Mouse (Mus musculus) monocyte, adult 5-6 weeks (primary cell): ENCODE data around the gene Eya4. TPM values are rescaled to one million over a fixed set of nuclear protein-coding genes. Genes with fewer than 3 reads are reported as not detected.

Source experiments
- ATAC-seq: fragments of 153-309, 156-312 bp; replicated peaks from 2 replicates; pipeline ENCODE4 v1.8.0; 2017; ENCODE audit warnings: mild to moderate bottlenecking; ENCODE audit not compliant: low TSS enrichment, insufficient number of reproducible peaks, severe bottlenecking, poor library complexity, low FRiP score
- total RNA-seq: library from RNA; stranded (forward); fragments of 200-1000, 200-491, 200-594 nt; gene quantifications from 3 replicates; pipeline ENCODE4 v1.2.3, GENCODE M21; 2017

The Eya4 gene
- total RNA-seq, 1 experiment from 2014 or later, result not detected

GRCm38 (mm10) chr10:23176666-23177346 is 173.8 kb downstream of the Eya4 start:
- no peak for ATAC-seq

GRCm38 (mm10) chr10:23171541-23171940 is 179.0 kb downstream of the Eya4 start:
- ATAC-seq, result no peak

- ATAC-seq, result no peak
Measured at GRCm38 (mm10) chr10:23165089-23165642, 185.4 kb downstream of the Eya4 start.

GRCm38 (mm10) chr10:23159844-23160243 is 190.7 kb downstream of the Eya4 start:
- no peak for ATAC-seq

- no peak for ATAC-seq
Measured at GRCm38 (mm10) chr10:23159138-23159537, 191.4 kb downstream of the Eya4 start.

GRCm38 (mm10) chr10:23156866-23157625 is 193.5 kb downstream of the Eya4 start:
- ATAC-seq, result no peak

GRCm38 (mm10) chr10:23150401-23150800 is 200.2 kb downstream of the Eya4 start:
- no peak for ATAC-seq

GRCm38 (mm10) chr10:23144616-23145015 is 206.0 kb downstream of the Eya4 start:
- no peak for ATAC-seq

- ATAC-seq, result no peak
Measured at GRCm38 (mm10) chr10:23127947-23128346, 222.6 kb downstream of the Eya4 start.

GRCm38 (mm10) chr10:23127151-23127550 is 223.4 kb downstream of the Eya4 start:
- no peak for ATAC-seq

- ATAC-seq, result no peak
Measured at GRCm38 (mm10) chr10:23126529-23126928, 224.1 kb downstream of the Eya4 start.

GRCm38 (mm10) chr10:23120437-23120836 is 230.1 kb downstream of the Eya4 start:
- ATAC-seq, result no peak

- ATAC-seq, result no peak
Measured at GRCm38 (mm10) chr10:23116786-23117410, 233.7 kb downstream of the Eya4 start.

GRCm38 (mm10) chr10:23116063-23116462 is 234.5 kb downstream of the Eya4 start:
- ATAC-seq, result no peak

GRCm38 (mm10) chr10:23115321-23115720 is 235.3 kb downstream of the Eya4 start:
- ATAC-seq, result no peak

- ATAC-seq, result no peak
Measured at GRCm38 (mm10) chr10:23108122-23108521, 242.5 kb downstream of the Eya4 start.

GRCm38 (mm10) chr10:23092517-23092916 is 258.1 kb downstream of the Eya4 start:
- no peak for ATAC-seq

- no peak for ATAC-seq
Measured at GRCm38 (mm10) chr10:23091552-23091951, 259.0 kb downstream of the Eya4 start.

- no peak for ATAC-seq
Measured at GRCm38 (mm10) chr10:23090323-23090722, 260.3 kb downstream of the Eya4 start.
